9 mouse cellular contexts compared by ENCODE assay signal in genomic region chr7:24628685-24629610, GRCm38 (mm10). TPM values are rescaled to one million over a fixed set of nuclear protein-coding genes. Genes with fewer than 3 reads are reported as not detected.
DNase-seq lines count a peak whose midpoint lies in the region; ATAC-seq and TF ChIP-seq lines count a peak whose summit lies in the region.
"Had no signal": no experiment of that assay in that cellular context is flagged by ENCODE, and none has a peak within 500 bp of the region (broad histone marks: within the 10 kb centered on the region; RNA-seq: fewer than 3 reads in every experiment).

No protein-coding gene starts in this region.

- peaks cover 24% of the 10 kb centered on the region for H3K27me3 ChIP-seq in forebrain, embryonic 10.5 days (ENCODE audit: poor library complexity, severe bottlenecking)

- peak; percentile 86 for DNase-seq in forebrain, embryonic 10.5 days (ENCODE audit: extremely low spot score, low spot score)
- DNase-seq in heart, postnatal 10 days: peak; percentile 81 to 83
- DNase-seq in kidney, postnatal 36 days: peak; percentile 87 to 93
- DNase-seq in lung, postnatal 25 days (ENCODE audit: low spot score): peak; percentile 88
- DNase-seq in retina, adult 2 months (ENCODE audit: low read depth, low spot score): peak; percentile 52
- peak; percentile 81 to 87 for DNase-seq in thymus, postnatal 36 days

- H3K27ac ChIP-seq in bone marrow, adult 2 months (ENCODE audit: control insufficient read depth, insufficient read depth, low read depth, low read length, poor library complexity): no peak overlapping the region
- peak overlapping the region; percentile 74 for H3K27ac ChIP-seq in forebrain, embryonic 10.5 days

- ATAC-seq in CD4-positive, CD25-positive, alpha-beta regulatory T cell, adult 4 months: peak; percentile 70

- no peaks in the 10 kb centered on the region for H3K36me3 ChIP-seq in forebrain, embryonic 10.5 days (replicated peaks)

- intact Hi-C loops in heart, postnatal 10 days (cut with DNase I): no loop called here

- H3K4me3 ChIP-seq in bone marrow, adult 2 months (replicated peaks; ENCODE audit: control insufficient read depth, low read depth, low read length): no peak overlapping the region
- peak overlapping the region; percentile 51 for H3K4me3 ChIP-seq in forebrain, embryonic 10.5 days

- H3K9me3 ChIP-seq in forebrain, embryonic 10.5 days: no peaks in the 10 kb centered on the region

- WGBS in bone marrow, adult 2 months: 4% methylated on average over 33 of the region's 33 CpGs
- 11% methylated on average over 30 of the region's 33 CpGs for WGBS in forebrain, embryonic 10.5 days

- TF ChIP-seq CTCF in bone marrow, adult 2 months (IDR thresholded peaks at IDR 0.05; ENCODE audit: control insufficient read depth, insufficient read depth, low read length): no peak

- peak; percentile 42; the same call in 1 of the 2 replicates for TF ChIP-seq POLR2A in bone marrow, adult 2 months (IDR thresholded peaks at IDR 0.05; ENCODE audit: borderline replicate concordance, control insufficient read depth, low read depth, low read length)

- H3K4me1 ChIP-seq in bone marrow, adult 2 months (ENCODE audit: control insufficient read depth, insufficient read depth, low read length): no peaks in the 10 kb centered on the region
- H3K4me1 ChIP-seq in forebrain, embryonic 10.5 days: peaks cover 28% of the 10 kb centered on the region

RNA-seq across cellular contexts. Expression of gene Lypd3, which starts 7.4 kb away (rescaled TPM):
- polyA plus RNA-seq in CD4-positive, CD25-positive, alpha-beta regulatory T cell, adult 4 months (2017; shearing (Covaris generic)): not detected
- not detected in 2 replicates for polyA plus RNA-seq in bone marrow, adult 2 months (2011; ENCODE audit: insufficient read depth, insufficient read length, low replicate concordance, missing spikeins)
- 0.36 and 0.88 TPM in 2 replicates for polyA plus RNA-seq in forebrain, embryonic 10.5 days (2016; fragmentation: Nextera tagmentation; extraction: Ambion mirVana)
- total RNA-seq in heart, postnatal 10 days (2021): not detected
- polyA plus RNA-seq: cortical plate, adult 2 months had no signal

RNA-seq across cellular contexts. Expression of gene Phldb3, which starts 18.4 kb away (rescaled TPM):
- polyA plus RNA-seq in CD4-positive, CD25-positive, alpha-beta regulatory T cell, adult 4 months (2017; shearing (Covaris generic)): under 1 TPM in 1 of 2 experiments, not detected in 1; 0.90 TPM
- polyA plus RNA-seq in bone marrow, adult 2 months (2011; ENCODE audit: insufficient read depth, insufficient read length, low replicate concordance, missing spikeins): 7.2 and 8.2 TPM in 2 replicates
- polyA plus RNA-seq in forebrain, embryonic 10.5 days (2016; fragmentation: Nextera tagmentation; extraction: Ambion mirVana): not detected in 2 replicates
- under 1 TPM; 0.22 to 0.48 TPM for total RNA-seq in heart, postnatal 10 days (2021)

RNA-seq across cellular contexts. Expression of gene Zfp575, which starts 41.5 kb away (rescaled TPM):
- under 1 TPM in 1 of 2 experiments, not detected in 1; 0.31 TPM for polyA plus RNA-seq in CD4-positive, CD25-positive, alpha-beta regulatory T cell, adult 4 months (2017; shearing (Covaris generic))
- not detected in 2 replicates for polyA plus RNA-seq in bone marrow, adult 2 months (2011; ENCODE audit: insufficient read depth, insufficient read length, low replicate concordance, missing spikeins)
- polyA plus RNA-seq in forebrain, embryonic 10.5 days (2016; fragmentation: Nextera tagmentation; extraction: Ambion mirVana): 1.4 TPM in 2 replicates
- total RNA-seq in heart, postnatal 10 days (2021): under 1 TPM; 0.32 to 0.45 TPM

RNA-seq across cellular contexts. Expression of gene Ethe1, which starts 41.6 kb away (rescaled TPM):
- polyA plus RNA-seq in CD4-positive, CD25-positive, alpha-beta regulatory T cell, adult 4 months (2017; shearing (Covaris generic)): 10 to 100 TPM; 13.8 to 19.6 TPM
- polyA plus RNA-seq in bone marrow, adult 2 months (2011; ENCODE audit: insufficient read depth, insufficient read length, low replicate concordance, missing spikeins): 15.8 and 25.9 TPM in 2 replicates
- 24.4 and 26.6 TPM in 2 replicates for polyA plus RNA-seq in forebrain, embryonic 10.5 days (2016; fragmentation: Nextera tagmentation; extraction: Ambion mirVana)
- total RNA-seq in heart, postnatal 10 days (2021): 10 to 100 TPM; 20.5 to 25.0 TPM

RNA-seq across cellular contexts. Expression of gene Tex101, which starts 47.5 kb away (rescaled TPM):
- polyA plus RNA-seq in CD4-positive, CD25-positive, alpha-beta regulatory T cell, adult 4 months (2017; shearing (Covaris generic)): not detected
- polyA plus RNA-seq in bone marrow, adult 2 months (2011; ENCODE audit: insufficient read depth, insufficient read length, low replicate concordance, missing spikeins): not detected in 2 replicates
- polyA plus RNA-seq in forebrain, embryonic 10.5 days (2016; fragmentation: Nextera tagmentation; extraction: Ambion mirVana): not detected in 2 replicates
- total RNA-seq in heart, postnatal 10 days (2021): not detected
- polyA plus RNA-seq: cortical plate, adult 2 months had no signal
